Mouse (Mus musculus): ENCODE measurements around the gene Abcb10.

GRCm38 (mm10) chr8:124011580-124011979 is 28.7 kb upstream of the Abcb10 start:
- no peak for TF ChIP-seq CTCF (IDR thresholded peaks at IDR 0.05; ENCODE audit: low read depth, low read length)
- no peak for TF ChIP-seq TAL1 (conservative IDR thresholded peaks at IDR 0.05; ENCODE audit: low read depth, low read length)
- no peak for TF ChIP-seq GATA1 (IDR thresholded peaks at IDR 0.05; ENCODE audit: borderline replicate concordance, low read length)
- TF ChIP-seq POLR2AphosphoS5 (IDR thresholded peaks at IDR 0.05; ENCODE audit: insufficient replicate concordance, low read depth, low read length): no peak
